Mouse (Mus musculus) retina, embryonic 14.5 days (tissue): ENCODE data around the gene Adssl1.

ENCODE experiments used
- DNase-seq: peaks from one replicate; pipeline ENCODE4 v3.0.0-alpha.2; 2015; ENCODE audit warnings: low spot score

Adssl1 gene

DNA sequence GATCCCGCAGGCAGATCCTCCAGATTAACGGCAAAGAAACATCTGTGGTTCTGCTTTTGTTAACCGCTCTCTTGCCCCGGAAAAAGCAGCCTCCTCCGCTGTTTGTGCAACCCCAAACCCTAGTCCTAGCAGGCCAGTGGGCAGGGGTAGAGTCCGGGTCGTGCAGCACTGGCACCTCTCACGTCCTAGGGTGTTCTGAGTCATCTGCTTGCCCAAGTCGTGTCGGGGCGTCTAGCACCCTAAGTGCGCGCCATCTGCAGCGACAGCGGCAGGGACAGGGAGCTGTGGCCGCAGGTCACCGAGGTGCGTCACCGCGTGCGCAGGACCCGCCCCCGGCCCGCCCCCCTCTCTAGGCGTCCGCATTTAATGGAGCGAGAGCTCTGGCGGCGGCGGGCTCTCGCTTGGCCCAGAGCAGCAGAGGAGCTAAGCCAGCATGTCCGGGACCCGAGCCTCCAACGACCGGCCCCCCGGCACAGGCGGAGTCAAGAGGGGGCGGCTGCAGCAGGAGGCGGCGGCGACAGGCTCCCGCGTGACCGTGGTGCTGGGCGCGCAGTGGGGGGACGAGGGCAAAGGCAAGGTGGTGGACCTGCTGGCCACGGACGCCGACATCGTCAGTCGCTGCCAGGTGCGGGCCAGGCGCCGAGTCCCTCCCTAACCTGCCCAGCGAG is at the start of gene Adssl1:
Gene Adssl1, plus strand, starts transcription at position 360 of the 668 bp plus-strand sequence.
- peak; percentile 73 for DNase-seq

DNA sequence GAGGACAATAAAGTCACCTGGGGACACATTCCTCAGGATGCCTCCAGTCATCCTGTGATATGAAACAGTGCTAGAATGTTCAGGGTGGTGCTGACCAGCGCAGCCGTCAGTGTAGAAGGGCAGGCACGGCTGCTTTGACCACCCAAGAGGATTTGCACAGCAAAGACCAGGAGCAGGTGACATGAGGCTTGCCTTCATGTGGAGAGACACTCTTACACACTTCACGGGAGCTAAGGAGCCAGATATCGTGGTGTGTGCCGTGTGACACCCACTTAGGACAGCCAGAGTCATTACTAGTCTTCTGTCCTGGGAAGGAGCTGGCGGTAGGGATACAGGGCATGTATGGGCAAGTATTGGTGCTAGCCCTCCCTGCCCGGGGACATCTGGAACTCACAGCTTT is 49.7 kb upstream of the Adssl1 start:
- no peak for DNase-seq

DNA sequence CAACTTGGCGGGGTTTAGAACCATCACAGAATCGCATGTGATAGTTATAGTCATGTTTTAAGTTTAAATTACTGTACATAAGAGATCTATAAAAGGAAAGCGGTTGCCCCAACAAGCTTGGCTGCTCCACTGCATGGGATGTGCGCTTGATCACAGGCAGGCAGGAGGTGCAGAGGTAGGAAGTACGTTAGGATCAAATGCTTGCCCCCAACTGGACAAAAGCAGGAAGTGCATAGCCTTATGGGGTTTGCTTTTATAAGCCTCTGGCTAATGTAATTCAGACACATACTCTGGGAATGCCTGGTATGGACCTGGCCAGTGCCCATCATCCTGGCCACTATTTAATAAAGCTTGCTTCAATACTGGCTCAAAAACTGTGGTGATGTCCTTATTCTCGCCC is 48.8 kb upstream of the Adssl1 start:
- DNase-seq = no peak

DNA sequence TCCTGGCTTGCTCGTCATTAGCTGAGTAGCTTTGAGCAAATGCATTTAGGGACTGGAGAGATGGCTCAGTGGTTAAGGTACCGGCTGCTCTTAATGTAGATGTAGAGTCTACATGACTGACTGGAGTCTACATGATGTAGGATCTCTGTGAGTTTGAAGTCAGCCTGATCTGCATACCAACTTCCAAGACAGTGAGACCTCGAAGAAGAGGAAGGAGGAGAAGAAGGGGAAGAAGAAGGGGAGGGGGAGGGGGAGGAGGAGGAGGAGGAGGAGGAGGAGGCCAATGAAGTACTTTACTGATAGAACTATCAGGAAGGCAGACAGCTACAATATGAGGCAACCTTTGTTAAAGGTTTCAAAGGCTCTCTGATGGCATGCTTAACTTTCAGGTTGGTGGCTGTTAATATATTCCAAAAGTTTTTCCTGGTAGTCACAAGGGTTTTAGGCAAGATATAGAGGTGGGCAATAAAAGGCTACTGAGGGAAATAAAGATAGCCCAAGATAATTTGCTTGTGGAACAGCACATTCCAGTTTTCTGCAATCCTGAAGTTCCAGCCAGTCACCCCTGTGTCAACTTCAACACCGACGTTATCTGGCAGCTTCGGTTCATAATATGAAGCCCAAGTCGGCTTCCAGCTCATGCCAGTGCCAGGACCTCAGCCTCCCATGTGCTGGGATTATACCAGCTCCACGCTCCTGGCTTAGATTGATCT is 44.4 kb upstream of the Adssl1 start:
- no peak for DNase-seq

DNA sequence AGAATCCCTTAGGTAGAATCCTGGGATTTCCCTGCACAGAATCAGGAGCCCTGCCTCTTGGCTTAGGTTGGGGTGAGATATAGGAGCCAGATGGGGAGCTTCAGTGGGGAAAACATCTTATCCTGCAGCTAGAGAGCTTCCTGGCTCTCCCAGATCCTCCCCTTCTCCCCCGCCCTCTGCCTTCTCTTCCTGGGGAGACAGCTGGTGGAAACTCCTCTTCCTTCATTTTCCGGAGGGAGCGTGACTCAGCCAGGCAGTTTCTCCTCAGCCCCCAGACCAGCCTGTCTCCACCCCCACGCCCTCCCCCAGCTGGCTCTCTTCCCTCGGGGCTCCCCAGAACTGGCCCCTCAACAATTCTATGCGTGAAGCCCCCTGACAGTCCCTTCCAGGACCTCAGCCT is 43.5 kb upstream of the Adssl1 start:
- DNase-seq = no peak

DNA sequence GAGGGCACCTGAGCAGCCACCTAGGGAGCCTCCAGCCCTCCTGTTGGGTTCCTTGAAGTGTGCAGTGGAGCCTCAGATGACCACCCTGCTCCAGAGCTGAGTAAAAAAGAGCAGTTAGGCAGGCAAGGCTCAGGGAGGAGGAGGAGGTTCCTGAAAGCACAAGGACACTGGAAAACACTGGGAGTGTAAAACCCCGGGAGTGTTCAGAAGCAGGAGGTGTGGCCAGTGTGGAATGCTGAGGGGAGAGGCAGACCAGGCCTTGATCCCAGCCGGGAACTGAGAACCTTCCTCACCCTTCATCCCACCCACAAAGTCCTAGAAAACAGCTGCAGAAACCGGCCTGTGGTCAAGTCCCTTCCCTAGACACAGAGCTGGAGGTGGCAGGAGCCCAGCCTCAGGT is 43.1 kb upstream of the Adssl1 start:
- DNase-seq = no peak

DNA sequence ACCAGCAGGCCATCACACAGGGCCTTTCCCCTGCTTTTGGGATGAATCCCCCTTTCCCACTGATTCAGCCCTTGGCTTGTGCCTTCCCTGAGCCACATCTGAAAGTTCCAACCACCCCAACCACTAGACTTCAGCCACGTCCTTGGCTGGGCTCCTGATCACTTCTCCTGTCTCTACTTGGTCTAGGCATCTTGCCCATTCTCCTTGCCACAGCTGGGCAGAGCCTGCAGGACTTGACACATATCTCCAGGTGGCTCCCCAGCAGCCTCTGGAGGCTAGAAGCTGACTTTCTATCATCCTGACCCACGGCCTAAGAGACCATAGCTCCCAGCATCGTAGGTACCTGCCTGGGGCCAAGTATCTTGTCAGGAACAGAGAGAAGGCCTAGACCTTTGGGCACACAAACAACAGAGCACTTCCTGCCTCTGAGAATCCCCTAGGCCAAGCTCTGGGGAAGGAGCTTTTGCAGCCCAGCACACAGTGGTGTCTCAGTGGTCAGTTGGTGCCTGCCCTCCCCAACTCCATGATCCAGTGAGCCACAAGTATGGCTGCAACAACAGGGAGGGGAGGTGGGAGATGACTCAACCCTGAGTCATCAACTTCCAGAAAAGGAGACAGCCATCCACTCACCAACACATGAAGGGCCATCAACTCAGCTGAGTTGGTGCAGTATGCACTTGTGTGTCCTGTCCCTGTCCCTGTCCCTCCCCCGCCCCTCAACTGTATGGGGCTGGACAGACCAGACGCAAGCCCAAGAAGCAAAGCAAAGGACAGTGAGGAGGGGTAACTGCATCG is 41.4 kb upstream of the Adssl1 start:
- DNase-seq = no peak

DNA sequence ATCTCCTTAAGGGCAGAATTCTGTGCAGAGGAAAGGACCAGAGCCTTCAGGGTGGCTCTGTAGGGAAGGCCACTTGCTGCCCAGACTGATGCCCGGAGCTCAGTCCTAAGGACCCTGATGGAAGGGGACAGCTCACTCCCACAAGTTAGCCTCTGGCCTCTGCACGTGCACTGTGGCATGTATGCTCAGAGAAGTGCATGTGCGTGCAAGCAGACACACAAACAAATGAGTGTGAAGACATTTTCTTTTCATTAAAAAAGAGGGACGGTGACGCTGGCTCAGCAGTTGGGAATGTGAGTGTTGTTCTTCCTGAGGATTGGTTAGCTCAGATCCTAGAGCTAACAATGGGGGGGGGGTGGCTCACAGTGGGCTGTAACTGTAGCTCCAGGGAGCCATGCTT is 40.4 kb upstream of the Adssl1 start:
- DNase-seq = no peak

DNA sequence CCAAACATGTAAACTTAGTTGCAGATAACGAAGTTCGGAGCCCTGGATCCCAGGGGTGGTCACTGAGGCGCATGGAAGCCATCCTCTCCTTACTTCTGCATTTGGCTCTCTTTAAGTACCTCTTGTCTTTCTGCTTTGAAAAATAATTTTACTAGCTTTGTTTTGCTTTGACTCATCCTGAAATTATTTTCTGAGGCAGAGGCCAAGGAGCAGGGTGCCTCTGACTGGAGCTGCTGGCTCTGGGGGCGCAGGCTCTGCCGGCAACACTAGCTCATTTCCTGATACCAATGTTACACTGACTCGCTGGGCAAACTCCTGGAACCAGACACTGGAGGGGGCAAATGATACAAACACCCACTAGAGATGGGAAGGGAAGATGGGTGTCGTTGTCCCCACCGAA is 39.9 kb upstream of the Adssl1 start:
- DNase-seq = no peak

DNA sequence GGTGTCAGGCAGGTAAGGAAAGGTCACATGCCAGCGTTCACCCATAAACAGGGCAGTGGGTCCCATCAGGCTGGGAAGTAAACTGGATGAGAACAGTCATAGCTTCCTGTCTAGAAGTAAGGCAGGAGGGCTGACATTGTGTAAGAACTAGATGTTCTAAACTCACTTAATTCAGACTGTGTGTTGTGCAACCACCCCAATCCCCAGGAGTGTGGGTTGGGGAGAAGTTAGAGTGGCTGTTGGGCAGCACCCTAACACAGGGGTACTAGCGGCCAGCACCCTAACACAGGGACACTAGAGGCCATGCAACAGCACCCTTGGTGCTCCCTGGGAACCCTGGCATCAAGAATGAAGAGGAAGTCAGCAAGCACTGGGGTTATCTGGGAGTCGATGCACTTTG is 38.7 kb upstream of the Adssl1 start:
- no peak for DNase-seq

DNA sequence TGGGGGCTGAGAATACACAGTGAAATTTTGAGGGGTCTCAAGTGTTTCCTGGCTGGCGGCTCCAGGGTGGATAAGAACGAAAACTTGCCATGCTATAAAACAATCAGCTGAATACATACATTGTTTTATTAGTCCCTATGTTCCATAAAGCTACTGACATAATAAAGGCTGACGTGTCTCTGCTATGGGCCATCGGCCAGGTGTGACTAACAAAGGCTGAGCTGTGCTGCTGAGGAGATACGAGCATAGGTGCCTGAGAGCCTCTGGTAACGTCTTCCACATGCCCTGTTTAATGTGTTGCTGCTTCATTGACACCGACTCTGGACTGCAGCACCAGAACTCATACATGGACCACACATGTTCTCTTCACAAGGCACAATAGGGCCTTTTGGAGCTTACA is 34.9 kb upstream of the Adssl1 start:
- DNase-seq = no peak

DNA sequence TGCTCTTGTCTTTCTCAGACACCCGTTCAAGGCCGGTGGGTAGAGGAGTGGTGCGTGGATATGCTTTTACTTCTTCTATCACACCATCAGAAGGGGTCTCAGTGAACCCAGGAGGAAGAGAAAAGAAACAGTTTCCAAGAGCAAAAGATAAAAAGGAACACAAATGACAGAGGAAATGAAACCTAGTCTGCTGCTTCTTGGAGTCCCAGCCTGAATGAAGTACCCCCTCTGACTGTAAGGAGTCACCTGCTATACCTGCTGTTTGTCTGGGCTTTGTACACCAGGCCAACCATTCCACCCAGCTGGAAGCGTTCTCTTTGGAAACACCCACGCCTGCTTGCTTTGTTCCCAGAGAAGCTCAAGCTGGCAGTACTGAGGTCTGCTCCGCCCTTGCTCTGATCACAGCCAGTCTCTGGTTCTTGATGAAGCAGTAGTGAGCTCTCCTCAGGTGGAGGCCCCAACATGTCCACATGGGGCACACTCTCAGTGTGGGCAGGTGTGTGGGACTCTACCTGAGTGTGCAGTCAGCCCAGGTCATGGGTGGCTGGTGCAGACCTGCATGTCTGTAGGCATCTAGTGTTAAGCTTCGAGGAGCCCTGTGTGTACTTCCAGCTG is 33.8 kb upstream of the Adssl1 start:
- DNase-seq = no peak

DNA sequence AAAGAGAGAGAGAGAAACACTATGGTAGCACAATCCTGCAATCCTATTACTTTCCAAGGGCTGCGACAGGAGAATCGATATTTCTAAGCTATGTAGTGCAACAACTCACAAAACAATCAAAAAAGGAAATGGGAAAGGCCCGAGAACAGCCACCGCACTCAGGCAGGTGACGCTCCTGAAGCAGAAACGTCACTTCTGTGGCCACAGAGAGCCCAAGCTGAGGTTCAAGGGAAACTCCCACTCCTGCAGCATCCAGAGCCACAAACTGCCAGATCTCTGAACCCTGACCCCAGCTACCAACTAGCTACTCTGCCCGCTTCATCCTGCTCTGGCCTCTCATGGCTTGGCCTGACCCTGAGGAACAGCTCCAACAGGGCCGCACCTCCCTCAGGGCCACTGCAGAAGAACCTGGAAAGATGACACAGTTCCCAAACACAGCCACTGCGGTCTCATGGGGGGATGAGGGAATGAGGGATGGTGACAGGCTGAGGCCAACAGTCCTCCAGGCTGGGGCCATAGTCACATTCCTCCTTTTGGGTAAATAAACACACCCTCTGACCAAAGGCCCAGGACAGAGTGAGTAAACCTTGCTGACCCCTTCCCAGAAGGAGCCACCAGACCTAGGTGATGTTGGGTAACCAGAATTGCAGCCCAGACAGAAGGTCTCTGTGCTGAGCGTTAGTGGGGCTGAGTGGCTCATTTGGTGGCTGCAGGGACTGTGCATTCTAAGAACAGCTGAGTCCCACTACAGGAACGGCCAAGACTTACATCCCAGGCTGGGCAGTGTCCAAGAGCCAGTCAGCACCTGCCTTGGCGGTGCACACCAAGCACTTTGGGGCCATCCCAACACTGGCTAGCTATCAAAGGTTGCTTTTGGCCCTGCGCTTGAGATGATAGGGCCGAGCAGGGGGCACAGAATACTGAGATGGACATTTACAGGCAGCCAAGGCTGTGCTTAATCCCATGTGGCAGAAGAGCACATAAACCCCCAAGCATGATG is 32.4 kb upstream of the Adssl1 start:
- DNase-seq = no peak

DNA sequence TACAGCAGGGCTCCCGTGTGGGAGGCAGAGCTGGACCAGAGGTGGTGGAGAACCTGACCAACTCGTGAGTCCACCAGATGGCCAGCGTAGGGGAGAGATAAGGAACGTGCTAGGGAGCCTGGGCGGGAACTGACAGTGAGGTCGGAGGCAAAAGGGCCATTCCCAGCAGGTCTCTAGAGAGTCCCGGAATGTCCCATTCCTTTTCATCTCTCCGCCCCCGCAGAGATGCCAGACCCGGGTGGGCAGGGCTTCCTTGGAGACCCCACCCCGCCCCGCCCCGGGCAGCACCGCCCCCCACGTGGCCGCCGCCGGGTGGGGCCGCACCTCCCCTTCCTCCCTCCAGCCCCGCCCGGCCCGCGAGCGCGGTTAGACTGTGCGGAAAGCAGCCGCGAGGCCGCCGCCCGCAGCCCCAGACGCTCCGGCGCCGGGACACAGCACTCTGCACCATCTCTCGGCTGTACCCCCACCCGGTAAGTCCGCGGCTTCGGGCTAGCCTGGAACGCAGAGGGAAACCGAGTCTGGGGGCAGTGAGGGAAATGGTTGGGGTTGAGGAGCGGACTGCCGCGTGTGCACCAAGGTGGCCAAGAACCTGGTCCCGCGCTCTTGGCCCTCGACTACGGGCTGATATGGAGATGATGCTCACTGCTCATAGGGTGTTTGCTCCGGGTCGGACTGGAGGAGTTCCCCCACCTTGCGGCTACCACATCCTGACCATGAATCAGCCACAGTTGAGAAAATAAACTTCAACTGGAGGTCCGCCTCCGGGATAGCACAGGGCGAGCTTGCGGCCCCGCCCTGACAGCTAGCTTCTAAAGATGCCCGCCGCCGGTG is 31.2 kb upstream of the Adssl1 start, which contains the start of gene Inf2:
Gene Inf2, plus strand, starts transcription at position 359 of the 831 bp plus-strand sequence.
- peak; percentile 65 for DNase-seq

DNA sequence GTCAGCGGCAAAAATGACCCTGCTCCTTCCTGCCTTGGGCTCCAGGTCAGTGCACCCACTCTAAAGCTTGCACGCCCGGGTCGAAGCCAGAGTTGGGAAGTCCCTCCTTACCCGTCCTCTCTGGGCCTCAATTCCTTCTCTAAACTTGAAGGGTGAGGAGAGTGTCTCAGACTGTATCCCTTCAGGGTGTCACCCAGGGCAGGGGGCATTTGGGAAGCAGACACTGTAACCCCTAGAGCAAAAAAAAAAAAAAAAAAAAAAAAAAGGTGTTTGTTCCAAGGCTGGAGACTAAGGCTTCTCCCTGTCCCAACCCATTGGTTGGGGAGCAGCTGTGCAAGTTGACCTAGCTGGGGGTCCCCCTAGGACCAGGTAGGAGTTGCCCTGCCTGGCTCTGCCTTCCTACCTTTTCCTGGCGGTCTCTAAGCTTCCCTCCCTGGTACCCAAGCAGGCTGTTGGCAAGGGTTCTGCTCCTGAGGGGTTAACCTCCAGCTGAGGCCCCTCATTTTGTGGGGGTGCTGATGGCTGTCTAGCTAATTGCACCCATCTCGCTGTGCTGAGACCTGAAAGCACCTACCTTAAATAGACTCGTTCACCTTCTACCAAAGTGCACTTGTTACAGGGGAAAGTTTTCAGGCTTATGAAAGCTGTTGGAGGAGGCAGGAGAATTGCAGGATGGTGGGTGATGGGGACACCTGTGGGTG is 30.2 kb upstream of the Adssl1 start:
- no peak for DNase-seq

DNA sequence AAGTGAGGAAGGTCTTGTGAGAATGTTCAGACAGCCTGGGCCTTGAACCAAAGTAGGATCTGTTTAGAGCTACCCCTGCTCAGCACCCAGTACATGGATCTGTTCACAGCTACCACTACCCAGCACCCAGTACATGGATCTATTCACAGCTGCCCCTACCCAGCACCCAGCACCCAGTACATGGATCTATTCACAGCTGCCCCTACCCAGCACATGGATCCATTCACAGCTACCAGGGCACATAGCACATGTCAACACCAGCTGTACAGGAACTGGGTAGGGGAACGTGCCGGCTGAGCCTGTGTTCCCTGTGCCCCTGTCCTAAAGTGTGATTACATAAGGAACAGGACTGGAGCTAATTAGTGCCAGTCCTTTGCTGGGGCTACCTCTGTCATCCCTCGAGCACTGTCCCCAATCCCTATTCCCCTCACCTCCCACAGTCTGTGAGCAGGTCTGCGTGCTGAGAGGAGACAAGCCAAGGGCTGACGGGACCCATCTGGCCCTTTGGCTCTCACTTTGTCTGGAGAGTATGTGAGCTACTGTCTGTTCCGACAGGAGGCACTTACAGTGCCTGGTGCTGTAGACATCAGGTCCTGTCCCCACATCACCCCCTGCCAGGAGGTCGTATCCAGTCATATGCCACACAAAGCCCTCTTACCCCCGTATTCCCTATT is 29.1 kb upstream of the Adssl1 start:
- no peak for DNase-seq

DNA sequence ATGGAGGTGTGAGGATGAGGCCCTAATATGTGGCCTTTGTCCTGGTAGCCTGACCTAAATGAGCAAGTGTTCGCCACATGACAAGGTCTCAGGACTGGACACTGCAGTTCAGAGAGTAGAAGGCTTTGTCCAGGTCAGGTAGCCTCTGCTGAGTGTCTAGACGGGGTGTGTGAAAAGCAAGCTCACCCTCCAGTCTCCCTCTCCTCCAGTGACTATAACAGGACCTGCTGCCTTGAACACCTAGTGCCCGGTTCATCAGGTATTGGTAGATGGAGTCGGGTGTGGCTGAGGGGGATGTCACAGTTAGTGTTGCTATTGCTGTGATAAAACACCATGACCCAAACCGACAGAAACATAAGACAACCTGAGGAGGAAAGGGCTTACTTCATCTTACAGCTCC is 28.6 kb upstream of the Adssl1 start:
- DNase-seq = no peak

DNA sequence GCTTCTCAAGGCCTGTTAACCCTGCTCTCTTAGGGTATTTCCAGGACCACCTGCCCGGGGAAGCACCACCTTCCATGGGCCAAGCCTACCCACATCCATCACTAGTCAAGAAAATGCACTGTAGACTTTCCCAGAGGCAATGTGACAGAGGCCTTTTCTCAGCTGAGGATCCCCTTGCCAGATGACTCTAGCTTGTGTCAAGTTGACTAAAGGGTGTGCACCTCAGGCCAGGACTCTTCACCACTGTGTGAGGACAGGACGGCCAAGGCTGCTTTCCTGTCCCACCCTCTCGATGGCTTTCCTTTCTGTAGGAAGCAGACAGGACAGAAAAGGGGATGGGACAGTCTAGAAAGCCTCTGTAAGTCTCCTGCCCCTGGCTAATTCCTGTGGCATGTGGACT is 28.1 kb upstream of the Adssl1 start:
- no peak for DNase-seq
